Mouse (Mus musculus) urinary bladder, adult 2 months (tissue): Measurements from ENCODE around the gene Hrg. TPM values are rescaled to one million over a fixed set of nuclear protein-coding genes. Genes with fewer than 3 reads are reported as not detected.
A peak's percentile ranks its signal among the peaks of the same experiment; 100 is the strongest.
"Not testable (repeated sequence)": the region's sequence is repeated elsewhere in the genome, so short reads cannot be mapped to it uniquely, and the experiment has no call there.

Experiments
- DNase-seq: peaks from one replicate; pipeline ENCODE4 v3.0.0; 2022; ENCODE audit warnings: low spot score
- polyA plus RNA-seq: library from polyadenylated mRNA; depleted of rRNA; stranded (reverse); fragments of >200 nt; gene quantifications from 2 replicates; pipeline ENCODE4 v1.2.3, GENCODE M21; 2012; rRNA removed

The Hrg gene
- polyA plus RNA-seq = not detected in 2 replicates

GRCm38 (mm10) chr16:22950840-22951395 is at the start of gene Hrg:
Gene Hrg, plus strand, starts transcription at chr16:22951072.
- no peak for DNase-seq

- no peak for DNase-seq
These were observed 49.5 kb upstream of the Hrg start for GRCm38 (mm10) chr16:22901326-22901725.

- DNase-seq = no peak
These were observed 41.6 kb upstream of the Hrg start for GRCm38 (mm10) chr16:22909290-22909689.

GRCm38 (mm10) chr16:22911986-22912385 is 38.9 kb upstream of the Hrg start:
- no peak for DNase-seq

GRCm38 (mm10) chr16:22912886-22913285 is 38.0 kb upstream of the Hrg start:
- no peak for DNase-seq

- DNase-seq = no peak
These were observed 36.6 kb upstream of the Hrg start for GRCm38 (mm10) chr16:22914276-22914675.

- no peak for DNase-seq
These were observed 32.8 kb upstream of the Hrg start, which contains the start of gene Fetub for GRCm38 (mm10) chr16:22918034-22918433. Gene Fetub, plus strand, starts transcription at chr16:22918334.

- DNase-seq = no peak
These were observed 32.1 kb upstream of the Hrg start for GRCm38 (mm10) chr16:22918664-22919312.

- peak; percentile 25 for DNase-seq
These were observed 30.7 kb upstream of the Hrg start for GRCm38 (mm10) chr16:22919971-22920854.

- DNase-seq = no peak
These were observed 29.1 kb upstream of the Hrg start for GRCm38 (mm10) chr16:22921761-22922160.

- DNase-seq = no peak
These were observed 28.4 kb upstream of the Hrg start for GRCm38 (mm10) chr16:22922433-22922832.

GRCm38 (mm10) chr16:22929575-22929974 is 21.3 kb upstream of the Hrg start:
- no peak for DNase-seq

GRCm38 (mm10) chr16:22931431-22932200 is 19.3 kb upstream of the Hrg start:
- DNase-seq = no peak

- no peak for DNase-seq
These were observed 13.2 kb upstream of the Hrg start for GRCm38 (mm10) chr16:22937631-22938030.

- no peak for DNase-seq
These were observed 12.3 kb upstream of the Hrg start for GRCm38 (mm10) chr16:22938541-22938940.

GRCm38 (mm10) chr16:22939120-22939695 is 11.7 kb upstream of the Hrg start:
- no peak for DNase-seq

- not testable (repeated sequence) for DNase-seq
These were observed 8.9 kb upstream of the Hrg start for GRCm38 (mm10) chr16:22941825-22942476.

GRCm38 (mm10) chr16:22947371-22947770 is 3.5 kb upstream of the Hrg start:
- no peak for DNase-seq

- DNase-seq = no peak
These were observed 2.2 kb downstream of the Hrg start for GRCm38 (mm10) chr16:22953069-22953468.

- no peak for DNase-seq
These were observed 4.7 kb downstream of the Hrg start for GRCm38 (mm10) chr16:22955397-22956084.
